Comparison of ENCODE assay signal across 16 mouse cellular contexts in the genomic region with DNA sequence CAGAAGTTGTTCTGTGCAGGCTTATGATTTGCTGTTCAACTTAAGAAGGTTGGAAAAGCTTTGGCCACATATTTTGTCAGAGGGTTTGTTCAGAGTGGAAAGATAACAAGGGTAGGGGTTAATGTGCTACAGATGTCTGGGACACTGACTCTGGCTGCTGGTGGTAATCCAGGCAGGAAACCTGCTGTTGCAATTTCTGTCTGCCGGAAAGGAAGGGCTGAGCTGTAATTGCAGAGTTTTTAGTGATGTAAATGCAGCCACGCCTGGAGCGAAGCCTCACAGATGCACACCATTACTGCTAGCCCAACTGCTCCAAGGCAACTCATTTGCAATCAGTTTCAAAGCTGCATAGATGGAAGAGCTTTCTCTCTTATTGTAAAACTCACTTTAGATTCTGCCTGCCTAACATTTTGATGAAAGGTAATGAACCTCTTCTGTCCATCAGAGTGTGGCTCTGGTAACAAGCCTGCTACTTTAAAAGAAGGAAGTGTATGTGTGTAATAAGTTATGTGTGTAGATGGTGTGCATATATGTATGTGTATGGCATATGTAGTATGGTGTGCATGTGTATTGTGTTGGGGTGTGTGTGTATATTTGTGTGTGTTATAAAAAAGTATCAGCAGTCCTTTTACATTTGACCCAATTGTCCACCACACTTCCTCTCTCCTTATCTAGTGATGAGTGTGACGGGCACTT.
DNase-seq lines count a peak whose midpoint lies in the region; ATAC-seq and TF ChIP-seq lines count a peak whose summit lies in the region.
"Had no signal": no experiment of that assay in that cellular context is flagged by ENCODE, and none has a peak within 500 bp of the region (broad histone marks: within the 10 kb centered on the region; RNA-seq: fewer than 3 reads in every experiment).

No protein-coding gene starts in this region.

- no peak overlapping the region for H3K4me2 ChIP-seq in forebrain, embryonic 13.5 days
- H3K4me2 ChIP-seq in forebrain, embryonic 12.5 days: no peak overlapping the region
- H3K4me2 ChIP-seq in forebrain, embryonic 16.5 days (ENCODE audit: low read length): no peak overlapping the region
- H3K4me2 ChIP-seq: intestine, embryonic 15.5 days had no signal

- no peaks in the 10 kb centered on the region for H3K27me3 ChIP-seq in forebrain, embryonic 13.5 days
- no peaks in the 10 kb centered on the region for H3K27me3 ChIP-seq in forebrain, embryonic 12.5 days
- no peaks in the 10 kb centered on the region for H3K27me3 ChIP-seq in forebrain, embryonic 16.5 days (replicated peaks; ENCODE audit: control insufficient read depth, insufficient read depth, low read length)
- H3K27me3 ChIP-seq: intestine, embryonic 15.5 days had no signal

- H3K4me3 ChIP-seq in forebrain, embryonic 13.5 days: no peak overlapping the region
- H3K4me3 ChIP-seq in forebrain, embryonic 12.5 days (replicated peaks): no peak overlapping the region
- H3K4me3 ChIP-seq in forebrain, embryonic 16.5 days (replicated peaks; ENCODE audit: low read length): no peak overlapping the region
- no peak overlapping the region for H3K4me3 ChIP-seq in left cerebral cortex, adult 2 months
- H3K4me3 ChIP-seq: erythroblast, embryonic 14.5 days; intestine, embryonic 15.5 days; midbrain, embryonic 10.5 days; myocyte had no signal

- no peaks in the 10 kb centered on the region for H3K36me3 ChIP-seq in forebrain, embryonic 13.5 days (ENCODE audit: poor library complexity, severe bottlenecking)
- H3K36me3 ChIP-seq in forebrain, embryonic 12.5 days (replicated peaks): no peaks in the 10 kb centered on the region
- no peaks in the 10 kb centered on the region for H3K36me3 ChIP-seq in forebrain, embryonic 16.5 days (ENCODE audit: control insufficient read depth, insufficient read depth)
- H3K36me3 ChIP-seq: intestine, embryonic 15.5 days; midbrain, embryonic 10.5 days had no signal

- H3K27ac ChIP-seq in forebrain, embryonic 13.5 days: no peak overlapping the region
- H3K27ac ChIP-seq in forebrain, embryonic 12.5 days: no peak overlapping the region
- H3K27ac ChIP-seq in forebrain, embryonic 16.5 days (ENCODE audit: low read length): no peak overlapping the region
- H3K27ac ChIP-seq in left cerebral cortex, adult 2 months: no peak overlapping the region
- H3K27ac ChIP-seq: intestine, embryonic 15.5 days; midbrain, embryonic 10.5 days had no signal

- 64% methylated on average over 4 of the region's 4 CpGs for WGBS in forebrain, embryonic 13.5 days
- 60% methylated on average over 4 of the region's 4 CpGs for WGBS in forebrain, embryonic 12.5 days
- 60% methylated on average over 4 of the region's 4 CpGs for WGBS in forebrain, embryonic 16.5 days

- H3K9me3 ChIP-seq in forebrain, embryonic 13.5 days (replicated peaks): no peaks in the 10 kb centered on the region
- H3K9me3 ChIP-seq in forebrain, embryonic 12.5 days: no peaks in the 10 kb centered on the region
- 0 out of 2 replicates have a peak, but pooled peaks cover 2% of the 10 kb centered on the region for H3K9me3 ChIP-seq in forebrain, embryonic 16.5 days (ENCODE audit: control insufficient read depth, low read length)
- H3K9me3 ChIP-seq: intestine, embryonic 15.5 days; midbrain, embryonic 10.5 days had no signal

- no peak overlapping the region for H3K9ac ChIP-seq in forebrain, embryonic 13.5 days
- no peak overlapping the region for H3K9ac ChIP-seq in forebrain, embryonic 12.5 days
- no peak overlapping the region for H3K9ac ChIP-seq in forebrain, embryonic 16.5 days (replicated peaks; ENCODE audit: low read depth, low read length)
- H3K9ac ChIP-seq: intestine, embryonic 15.5 days had no signal

- intact Hi-C loops in left cerebral cortex, adult 2 months (cut with DNase I): no loop called here

- DNase-seq in lung, postnatal 4 days: peak; percentile 9 to 20
- DNase-seq in lung, postnatal 25 days (ENCODE audit: low spot score): no peak
- peak; percentile 36 for DNase-seq in mesoderm, embryonic 11.5 days (ENCODE audit: low read depth, low spot score)
- DNase-seq in left cerebral cortex, adult 2 months (ENCODE audit: extremely low spot score in 1 of 2, low spot score in 2 of 2): no peak
- no peak for DNase-seq in adrenal gland, postnatal 25 days
- DNase-seq: cerebellum, postnatal 10 days; heart, postnatal 36 days; right cerebral cortex, postnatal 14 days; thymus, adult 2 months had no signal

- H3K4me1 ChIP-seq in forebrain, embryonic 13.5 days: no peaks in the 10 kb centered on the region
- H3K4me1 ChIP-seq in forebrain, embryonic 12.5 days: no peaks in the 10 kb centered on the region
- H3K4me1 ChIP-seq in forebrain, embryonic 16.5 days (replicated peaks; ENCODE audit: control insufficient read depth, insufficient read depth, low read length): peaks cover 3% of the 10 kb centered on the region; the same call in 1 of the 2 replicates
- H3K4me1 ChIP-seq: intestine, embryonic 15.5 days; midbrain, embryonic 10.5 days had no signal

- ATAC-seq in forebrain, embryonic 13.5 days: peak; percentile 52
- no peak for ATAC-seq in forebrain, embryonic 12.5 days (ENCODE audit: low FRiP score)
- ATAC-seq in forebrain, embryonic 16.5 days: peak; percentile 81
- ATAC-seq: intestine, embryonic 15.5 days had no signal

- TF ChIP-seq CTCF in left cerebral cortex, adult 2 months (IDR thresholded peaks at IDR 0.05): no peak

Comparison
In these comparisons a context has a peak if more than half of its experiments do, and no peak if none do; other contexts are left out.
1. DNase-seq: peak in lung, postnatal 4 days (2 of 2) and mesoderm, embryonic 11.5 days (single experiment); none in lung, postnatal 25 days (single experiment), left cerebral cortex, adult 2 months (0 of 2) and adrenal gland, postnatal 25 days (single experiment).